Mouse (Mus musculus) stomach, embryonic 16.5 days (tissue): ENCODE results near the gene Hbb-bt. TPM values are rescaled to one million over a fixed set of nuclear protein-coding genes. Genes with fewer than 3 reads are reported as not detected.
"Not testable (repeated sequence)": the region's sequence is repeated elsewhere in the genome, so short reads cannot be mapped to it uniquely, and the experiment has no call there.

Experiments
- ATAC-seq: fragments of 200-750 bp; cut with Nextera tagmentation; 2 replicates; pipeline ENCODE4 v1.8.0; 2017; ENCODE audit warnings: moderate number of reproducible peaks, moderate TSS enrichment; ENCODE audit not compliant: insufficient read depth, low FRiP score
- H3K27ac ChIP-seq: fragments of 300-500 bp; sonication (generic); 2 replicates; pipeline ENCODE4 v1.5.1; 2014; ENCODE audit warnings: low read length
- H3K27me3 ChIP-seq: fragments of 300-500 bp; sonication (generic); 2 replicates; pipeline ENCODE4 v1.6.1; 2014; ENCODE audit warnings: low read length, control low read depth, mixed read lengths; ENCODE audit not compliant: control insufficient read depth, insufficient read depth
- H3K36me3 ChIP-seq: fragments of 300-500 bp; sonication (generic); 2 replicates; pipeline ENCODE4 v1.6.1; 2014; ENCODE audit warnings: low read length; ENCODE audit not compliant: control insufficient read depth, insufficient read depth
- H3K4me1 ChIP-seq: fragments of 300-500 bp; sonication (generic); 2 replicates; pipeline ENCODE4 v1.6.1; 2014; ENCODE audit warnings: low read length, control low read depth, mixed read lengths; ENCODE audit not compliant: control insufficient read depth, insufficient read depth
- H3K4me2 ChIP-seq: fragments of 300-500 bp; sonication (generic); 2 replicates; pipeline ENCODE4 v1.6.1; 2014; ENCODE audit warnings: low read depth, low read length, mixed read lengths
- H3K4me3 ChIP-seq: fragments of 300-500 bp; sonication (generic); replicated peaks from 2 replicates; pipeline ENCODE4 v1.5.1; 2014; ENCODE audit warnings: mild to moderate bottlenecking, low read length
- H3K9ac ChIP-seq: fragments of 300-500 bp; sonication (generic); 2 replicates; pipeline ENCODE4 v1.6.1; 2014; ENCODE audit warnings: low read length
- H3K9me3 ChIP-seq: fragments of 300-500 bp; sonication (generic); replicated peaks from 2 replicates; pipeline ENCODE4 v1.6.1; 2016; ENCODE audit warnings: low read length, control low read depth; ENCODE audit not compliant: control insufficient read depth
- WGBS: fragments of 180-500 bp; shearing (Covaris S2); extraction: QIAGEN DNeasy Blood & Tissue Kit; methylation state at CpG from one replicate; pipeline ENCODE4 v1.1.7; 2014; 5-methylcytosine and 5-hydroxymethylcytosine counted together
- polyA plus RNA-seq: library from polyadenylated mRNA; unstranded; fragments of >200 nt; fragmentation: Nextera tagmentation; extraction: Ambion mirVana; gene quantifications from 2 replicates; pipeline ENCODE4 v1.2.1, GENCODE M21; 2015

Hbb-bt gene
- polyA plus RNA-seq, 1 experiment from 2014 or later, result 3,577 TPM

GRCm38 (mm10) chr7:103777652-103778051, 36.1 kb downstream of the Hbb-bt start:
- not testable (repeated sequence) for H3K4me1 ChIP-seq, H3K36me3 ChIP-seq, H3K9ac ChIP-seq, H3K27me3 ChIP-seq, H3K4me2 ChIP-seq, H3K9me3 ChIP-seq, H3K27ac ChIP-seq, ATAC-seq, H3K4me3 ChIP-seq
- WGBS, result 66% methylated on average over 4 of the region's 4 CpGs

GRCm38 (mm10) chr7:103771494-103771893, 42.3 kb downstream of the Hbb-bt start, which contains the start of gene Olfr69:
Gene Olfr69 (minus strand): TSS chr7:103771594.
- no peak within 1 kb of the TSS for H3K4me3 ChIP-seq
- WGBS, result 78% methylated on average over 2 of the region's 2 CpGs
- H3K4me1 ChIP-seq, result no peaks in the 10 kb centered on the region
- ATAC-seq, result no peak
- no peaks in the 10 kb centered on the region for H3K36me3 ChIP-seq
- no peaks in the 10 kb centered on the region for H3K9me3 ChIP-seq
- no peaks in the 10 kb centered on the region for H3K27me3 ChIP-seq
- no peak within 1 kb of the TSS for H3K4me2 ChIP-seq
- H3K27ac ChIP-seq, result no peak within 1 kb of the TSS
- H3K9ac ChIP-seq, result no peak within 1 kb of the TSS

GRCm38 (mm10) chr7:103767687-103768086, 46.1 kb downstream of the Hbb-bt start:
- H3K4me2 ChIP-seq, ATAC-seq, H3K27ac ChIP-seq, H3K27me3 ChIP-seq, H3K4me3 ChIP-seq, H3K9ac ChIP-seq, H3K36me3 ChIP-seq, H3K9me3 ChIP-seq, H3K4me1 ChIP-seq: not testable (repeated sequence)
- 83% methylated on average over 5 of the region's 6 CpGs for WGBS

Other genes with a start within 250 kb of the Hbb-bt start
- not detected in 2 replicates for gene Olfr616, start 244.9 kb downstream of the Hbb-bt start, polyA plus RNA-seq
- gene Olfr617, start 240.9 kb downstream of the Hbb-bt start, polyA plus RNA-seq, result not detected in 2 replicates
- gene Olfr618, start 223.9 kb downstream of the Hbb-bt start, polyA plus RNA-seq, result not detected in 2 replicates
- gene Olfr619, start 213.4 kb downstream of the Hbb-bt start, polyA plus RNA-seq, result not detected in 2 replicates
- not detected in 2 replicates for gene Olfr620, start 201.5 kb downstream of the Hbb-bt start, polyA plus RNA-seq
- not detected in 2 replicates for gene Olfr622, start 171.3 kb downstream of the Hbb-bt start, polyA plus RNA-seq
- gene Olfr623, start 150.3 kb downstream of the Hbb-bt start, polyA plus RNA-seq, result not detected in 2 replicates
- 0.04 and 0.05 TPM in 2 replicates for gene Olfr624, start 142.8 kb downstream of the Hbb-bt start, polyA plus RNA-seq
- not detected in 2 replicates for gene Olfr625-ps1, start 131.3 kb downstream of the Hbb-bt start, polyA plus RNA-seq
- gene Olfr243, start 99.3 kb downstream of the Hbb-bt start, polyA plus RNA-seq, result not detected in 2 replicates
- not detected in 2 replicates for gene Olfr628, start 83.6 kb downstream of the Hbb-bt start, polyA plus RNA-seq
- not detected in 2 replicates for gene Olfr629, start 69.1 kb downstream of the Hbb-bt start, polyA plus RNA-seq
- gene Olfr630, start 56.7 kb downstream of the Hbb-bt start, polyA plus RNA-seq, result not detected in 2 replicates
- gene Olfr69, start 42.4 kb downstream of the Hbb-bt start, polyA plus RNA-seq, result not detected in 2 replicates
- gene Olfr68, start 34.3 kb downstream of the Hbb-bt start, polyA plus RNA-seq, result not detected in 2 replicates
- not detected in 2 replicates for gene Olfr67, start 22.2 kb downstream of the Hbb-bt start, polyA plus RNA-seq
- gene Hbb-bs, start 14.1 kb upstream of the Hbb-bt start, polyA plus RNA-seq, result 8,981 and 9,755 TPM in 2 replicates
- gene Hbb-bh2, start 26.5 kb upstream of the Hbb-bt start, polyA plus RNA-seq, result not detected in 2 replicates
- 0.95 and 1.4 TPM in 2 replicates for gene Hbb-bh1, start 29.2 kb upstream of the Hbb-bt start, polyA plus RNA-seq
- 35.5 and 42.6 TPM in 2 replicates for gene Hbb-y, start 39.2 kb upstream of the Hbb-bt start, polyA plus RNA-seq
- gene Olfr66, start 72.3 kb upstream of the Hbb-bt start, polyA plus RNA-seq, result not detected in 2 replicates
- gene Olfr64, start 80.5 kb upstream of the Hbb-bt start, polyA plus RNA-seq, result not detected in 2 replicates
- gene Olfr65, start 89.5 kb upstream of the Hbb-bt start, polyA plus RNA-seq, result not detected in 2 replicates
- gene Olfr631, start 114.8 kb upstream of the Hbb-bt start, polyA plus RNA-seq, result not detected in 2 replicates
- not detected in 2 replicates for gene Olfr632, start 120.4 kb upstream of the Hbb-bt start, polyA plus RNA-seq
- gene Olfr633, start 130.4 kb upstream of the Hbb-bt start, polyA plus RNA-seq, result not detected in 2 replicates
- 0.01 TPM in 1 of 2 replicates, not detected in the other for gene Olfr635, start 157.2 kb upstream of the Hbb-bt start, polyA plus RNA-seq
- gene Olfr638, start 184.8 kb upstream of the Hbb-bt start, polyA plus RNA-seq, result not detected in 2 replicates
- not detected in 2 replicates for gene Olfr639, start 203.3 kb upstream of the Hbb-bt start, polyA plus RNA-seq
- gene Olfr640, start 211.6 kb upstream of the Hbb-bt start, polyA plus RNA-seq, result not detected in 2 replicates
- not detected in 2 replicates for gene Olfr641, start 221.4 kb upstream of the Hbb-bt start, polyA plus RNA-seq
- gene Olfr642, start 238.7 kb upstream of the Hbb-bt start, polyA plus RNA-seq, result not detected in 2 replicates
- gene 4930516K23Rik, start 247.4 kb upstream of the Hbb-bt start, polyA plus RNA-seq, result not detected in 2 replicates